Mouse (Mus musculus): ENCODE results near the gene Zfp622.

The Zfp622 gene

DNA sequence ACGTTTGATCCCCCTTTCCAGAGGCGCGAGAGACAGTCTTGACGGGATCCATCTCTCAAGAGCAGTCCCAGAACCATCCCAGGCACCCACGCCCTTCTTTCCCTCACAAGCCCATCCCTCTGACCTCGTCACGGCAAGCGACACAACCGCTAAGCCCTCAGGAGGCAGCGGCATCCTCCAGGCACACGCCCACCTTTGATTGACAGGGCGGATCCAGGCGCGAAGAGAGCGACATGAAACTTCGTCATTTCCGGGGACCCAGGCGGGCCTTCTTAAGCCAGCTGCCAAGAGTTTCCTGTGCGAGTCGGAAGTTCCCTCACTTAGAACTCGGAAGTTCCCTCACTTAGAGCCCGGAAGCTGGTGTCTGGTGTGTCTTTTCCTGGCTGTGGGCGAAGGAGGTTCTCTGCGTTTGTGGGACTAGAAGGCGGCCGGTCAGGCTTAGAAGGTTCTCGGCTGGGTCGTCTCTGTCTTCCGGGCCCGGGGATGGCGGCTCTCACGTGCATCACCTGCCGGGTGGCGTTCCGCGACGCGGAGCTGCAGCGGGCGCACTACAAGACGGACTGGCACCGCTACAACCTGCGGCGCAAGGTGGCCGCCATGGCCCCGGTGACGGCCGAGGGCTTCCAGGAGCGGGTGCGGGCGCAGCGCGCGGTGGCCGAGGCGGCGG, at the start of gene Zfp622:
TSS of gene Zfp622 (plus strand) at position 300 of the 667 bp plus-strand sequence.
- peak; percentile 92 to 94 for DNase-seq

DNA sequence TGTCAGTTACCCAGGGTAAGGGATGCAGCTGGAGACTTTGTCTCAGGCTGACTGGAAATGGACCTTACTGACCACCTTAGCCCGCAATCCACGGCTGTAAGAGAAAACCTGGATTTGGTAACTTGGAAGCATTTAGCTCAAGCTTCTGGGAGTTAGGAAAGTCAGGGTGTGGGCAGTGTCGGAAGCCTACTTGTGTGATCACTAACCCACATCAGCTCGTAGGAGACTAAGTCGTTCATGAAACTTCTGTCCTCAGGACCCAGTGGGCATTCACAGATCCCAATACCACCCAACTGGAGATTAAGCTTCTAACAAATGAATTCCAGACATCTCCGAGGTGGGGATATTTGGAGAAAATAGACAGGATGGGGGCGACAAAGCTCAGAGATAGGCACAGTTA, 49.8 kb upstream of the Zfp622 start:
- no peak for DNase-seq

DNA sequence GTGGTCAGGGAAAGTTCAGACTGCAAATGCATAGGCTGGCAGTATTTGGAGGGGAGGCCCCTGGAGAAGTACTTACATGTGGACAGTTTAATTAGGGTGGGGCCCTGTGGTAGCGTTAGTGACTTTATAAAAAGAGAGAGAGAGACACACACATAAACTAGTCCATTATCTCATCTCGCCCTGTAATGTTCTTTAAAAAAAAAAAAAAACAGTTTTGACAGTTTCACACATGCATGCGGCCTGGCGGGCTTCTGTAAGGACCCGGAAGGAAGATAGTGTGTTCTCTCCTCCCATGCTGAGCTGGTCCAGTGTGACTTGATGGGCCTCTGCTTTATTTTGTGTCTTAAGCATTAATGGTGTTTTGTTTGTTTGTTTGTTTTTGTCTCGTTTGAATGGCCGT, 45.7 kb upstream of the Zfp622 start:
- no peak for DNase-seq

DNA sequence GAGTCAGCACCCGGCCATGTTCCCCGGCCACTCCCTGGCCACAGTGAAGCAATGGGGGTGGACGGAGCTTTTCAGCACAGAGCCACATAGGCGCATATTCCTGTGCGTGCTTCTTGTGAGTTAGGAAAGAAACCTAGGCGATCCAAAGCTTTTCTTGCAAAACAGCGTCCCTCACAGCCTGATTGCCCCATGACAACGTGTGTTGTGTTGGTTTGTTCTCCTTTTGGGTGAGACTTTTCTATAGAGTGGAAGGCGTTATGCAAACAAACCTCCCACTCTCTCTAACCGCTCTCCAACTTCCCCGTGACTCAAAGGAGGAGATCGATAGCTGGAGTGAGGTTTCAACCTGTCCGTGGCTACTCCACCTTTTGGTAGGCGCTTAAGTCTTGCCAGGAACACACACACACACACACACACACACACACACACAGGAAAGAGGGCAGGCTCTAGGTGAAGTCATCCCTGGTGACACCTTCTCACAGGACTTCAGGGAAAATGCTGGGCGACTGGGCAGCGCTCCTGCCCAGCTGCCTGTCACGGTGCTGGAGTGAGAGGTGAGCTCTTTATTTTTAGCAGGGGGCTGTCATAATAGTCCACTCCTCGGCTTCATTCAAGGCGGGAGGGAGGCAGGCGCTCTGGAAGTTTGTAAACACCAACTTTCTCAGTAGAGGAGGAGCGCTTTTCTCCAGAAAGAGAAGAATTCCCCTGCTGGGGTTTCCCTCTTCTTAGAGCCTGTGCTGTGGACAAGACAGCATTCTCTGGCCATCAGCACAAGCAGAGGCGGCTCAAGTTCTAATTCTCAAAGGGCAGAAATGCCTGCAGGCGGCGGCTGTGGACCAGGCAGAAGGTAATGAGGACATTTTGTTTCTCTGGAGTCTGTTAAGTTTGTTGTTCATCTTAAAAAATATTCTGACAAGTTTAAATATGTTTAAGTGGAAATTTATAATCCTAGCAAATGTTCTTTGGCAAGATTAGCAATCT, 43.5 kb upstream of the Zfp622 start:
- DNase-seq: no peak

DNA sequence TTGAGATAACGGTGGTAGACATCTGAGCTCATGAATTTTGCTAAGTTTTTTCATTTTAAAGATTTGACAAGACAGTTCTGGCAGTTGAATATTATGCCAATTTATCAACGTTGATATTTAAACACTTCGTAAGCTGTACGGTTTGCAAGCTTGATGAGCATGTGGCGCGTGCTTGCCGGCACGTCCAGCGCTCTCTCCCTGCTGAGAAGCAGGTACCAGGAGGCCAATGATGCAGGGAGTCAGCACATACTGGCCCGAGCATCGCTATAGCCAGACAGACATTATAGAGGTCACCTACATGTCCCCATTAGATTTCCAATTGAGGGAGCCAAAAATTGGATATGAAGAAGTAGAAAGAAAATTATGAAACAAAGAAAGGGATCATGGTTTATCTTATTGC, 42.7 kb upstream of the Zfp622 start:
- no peak for DNase-seq

DNA sequence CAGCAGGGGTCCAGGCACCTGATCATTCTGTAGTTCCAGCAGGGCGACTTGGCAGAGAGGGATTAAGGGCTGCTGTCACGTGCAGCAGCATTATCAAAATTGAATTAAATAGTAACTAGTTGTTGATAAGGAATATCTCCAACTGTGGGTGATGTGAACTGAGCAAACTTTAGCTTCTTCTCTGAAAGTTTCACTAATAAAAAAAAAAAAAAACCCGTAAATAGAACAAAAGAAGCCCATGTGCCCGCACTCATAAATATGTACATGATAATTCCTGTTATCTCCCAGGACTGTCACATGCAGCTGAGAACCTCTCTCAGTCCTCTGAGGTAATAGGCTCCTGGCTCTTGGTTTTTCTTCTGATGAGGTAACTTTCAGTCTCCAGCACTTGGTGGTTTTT, 41.8 kb upstream of the Zfp622 start:
- DNase-seq: no peak

DNA sequence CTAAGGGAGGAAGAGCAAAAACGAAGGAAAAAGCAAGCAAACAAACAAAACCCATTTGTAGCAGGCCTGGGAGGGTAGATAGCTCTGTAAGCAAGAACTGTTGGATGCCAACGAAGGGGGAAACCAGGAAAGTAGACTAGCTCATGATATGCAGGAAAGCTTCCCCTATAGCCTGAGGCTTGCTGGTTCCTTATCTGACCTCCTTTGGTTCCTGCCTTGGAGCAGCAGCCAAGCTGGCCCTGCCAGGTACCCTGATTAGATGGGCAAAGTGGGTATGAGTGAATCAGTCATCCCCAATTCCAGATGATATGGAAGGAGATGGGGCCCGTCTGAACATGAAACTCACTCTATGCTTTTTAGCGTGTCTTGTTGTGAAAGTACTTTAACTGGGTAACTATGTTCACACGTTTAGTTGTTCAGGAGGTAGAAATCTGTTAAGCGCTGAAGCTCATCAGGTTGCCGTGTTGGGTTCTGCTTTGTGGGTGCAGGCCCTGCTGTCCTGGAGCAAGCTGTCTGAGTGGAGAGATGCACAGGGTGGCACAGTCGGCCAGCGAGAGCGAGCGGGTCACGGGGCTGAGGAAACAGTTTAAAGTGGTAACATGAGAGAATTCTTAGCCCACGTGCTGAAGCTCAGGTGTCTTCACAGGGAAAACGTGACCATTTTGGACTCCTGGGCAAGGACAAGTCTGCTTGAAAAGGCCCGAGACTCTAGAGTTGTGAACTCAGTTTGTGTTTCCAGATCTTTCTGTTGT, 40.6 kb upstream of the Zfp622 start:
- no peak for DNase-seq

DNA sequence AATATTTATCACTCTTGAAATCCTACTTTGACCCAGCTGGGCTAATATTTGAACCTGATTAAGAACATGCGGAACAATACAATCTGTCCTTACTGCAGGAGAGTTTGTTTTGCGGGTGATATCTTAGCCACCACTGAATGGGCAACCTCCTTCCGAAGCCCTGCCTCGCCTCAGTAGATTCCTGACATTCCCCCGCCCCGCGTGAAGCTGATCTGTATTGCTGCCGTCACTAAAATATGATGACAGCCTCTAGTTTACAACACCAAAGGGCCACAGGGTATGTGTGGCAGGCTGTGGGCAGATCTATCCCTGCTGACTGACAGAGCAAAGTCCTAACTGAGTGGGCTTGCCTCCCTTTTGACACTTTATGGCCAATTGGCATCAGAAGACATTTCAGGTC, 38.9 kb upstream of the Zfp622 start:
- no peak for DNase-seq

DNA sequence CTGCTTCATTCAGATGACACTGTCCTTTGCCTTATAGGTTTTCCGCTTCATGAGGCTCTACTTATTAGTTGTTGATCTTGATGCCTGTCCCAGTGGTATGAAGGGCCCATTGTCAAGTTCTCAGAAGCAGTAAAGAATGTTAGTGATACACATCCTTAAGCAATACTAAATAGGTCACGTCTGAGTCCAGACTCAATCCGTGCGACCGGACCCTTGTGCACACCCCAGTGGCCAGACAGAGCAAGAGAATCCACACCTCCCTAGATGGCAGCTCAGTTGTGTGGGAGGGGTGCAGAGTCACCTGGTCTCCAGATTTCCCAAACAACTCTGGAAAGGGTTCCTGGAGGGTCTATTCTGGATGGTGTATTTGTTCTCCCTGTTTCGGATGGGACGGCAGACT, 37.7 kb upstream of the Zfp622 start:
- DNase-seq: no peak

DNA sequence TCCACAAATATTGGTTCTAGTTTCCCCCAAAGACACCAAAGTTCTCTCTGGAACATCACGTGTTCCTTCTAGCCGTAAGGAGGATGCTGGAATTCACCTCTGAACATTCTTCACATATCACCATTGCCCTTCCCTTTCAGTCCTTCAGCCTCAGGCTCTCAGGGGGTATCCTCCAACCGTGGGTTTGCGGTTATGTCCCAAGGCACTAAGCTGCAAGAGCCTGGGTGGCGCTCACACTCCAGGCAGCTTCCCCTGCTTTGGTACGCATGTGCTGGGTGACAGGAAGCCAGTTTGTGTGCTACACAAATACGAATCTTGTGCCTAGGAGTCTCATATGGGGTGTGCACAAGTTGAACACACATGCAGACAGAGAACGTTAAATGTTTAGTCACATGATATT, 36.8 kb upstream of the Zfp622 start:
- DNase-seq: no peak

DNA sequence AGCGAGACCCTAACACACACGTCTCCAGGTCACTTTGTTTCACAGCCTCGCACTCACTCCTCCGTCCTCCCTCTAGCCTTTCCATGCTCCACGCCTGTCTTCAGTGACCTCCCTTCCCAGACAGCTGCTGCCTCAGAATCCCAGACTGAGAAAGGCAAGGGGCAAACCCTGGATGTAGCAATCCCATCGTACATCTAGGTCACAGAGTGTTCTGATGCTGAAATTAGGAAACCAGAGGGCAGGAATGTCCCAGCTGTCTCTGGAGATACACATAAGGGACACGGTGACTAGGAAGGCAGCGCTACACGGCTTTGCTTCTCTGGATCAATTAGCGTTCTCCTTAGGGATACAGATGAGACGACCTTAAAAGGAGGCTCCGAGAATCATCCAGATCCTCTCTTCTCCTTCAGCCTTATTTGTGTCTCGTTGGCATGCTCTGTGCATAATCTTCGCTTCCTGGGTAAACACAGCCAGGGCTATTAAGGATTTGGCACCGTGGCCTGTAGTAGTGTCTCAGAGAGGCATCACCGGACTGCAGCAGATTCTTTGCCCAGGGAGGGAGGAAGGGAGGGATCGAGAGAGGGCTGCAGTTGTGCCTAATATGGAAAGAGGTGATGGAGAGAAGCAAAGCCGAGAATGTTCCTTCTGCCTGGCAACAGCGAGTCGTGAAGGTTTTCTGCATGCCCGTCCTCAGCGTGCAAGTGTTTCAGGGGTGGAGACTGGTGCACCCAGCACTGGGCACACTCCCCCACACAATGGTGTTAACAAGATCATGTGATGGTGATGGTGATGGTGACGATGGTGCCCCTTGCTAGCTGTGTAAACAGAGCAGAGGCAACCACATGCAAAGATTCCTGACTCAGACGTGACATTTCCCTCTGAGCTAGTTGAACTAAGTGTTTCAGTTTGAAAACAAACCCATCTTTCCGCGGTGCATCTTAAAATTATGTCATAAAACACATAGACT, 35.6 kb upstream of the Zfp622 start:
- no peak for DNase-seq

DNA sequence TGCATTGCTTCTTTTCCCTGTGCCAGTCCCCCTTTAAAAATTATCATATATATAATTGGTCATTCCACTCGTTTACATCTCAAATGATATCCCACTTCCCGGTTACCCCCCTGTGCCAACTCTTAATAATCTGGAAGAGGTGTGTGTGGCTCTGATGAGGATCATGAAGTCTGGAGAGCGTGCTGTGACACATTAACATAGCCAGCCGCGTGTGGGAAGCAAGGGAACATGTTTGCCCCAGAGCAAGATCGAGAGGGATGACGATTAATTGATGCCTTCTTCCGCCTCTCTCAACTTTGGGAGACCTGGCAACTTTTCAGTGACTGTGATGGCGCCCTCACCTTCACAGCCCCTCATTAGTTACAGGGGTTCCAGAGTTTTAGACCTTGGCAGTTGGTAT, 34.5 kb upstream of the Zfp622 start:
- no peak for DNase-seq

DNA sequence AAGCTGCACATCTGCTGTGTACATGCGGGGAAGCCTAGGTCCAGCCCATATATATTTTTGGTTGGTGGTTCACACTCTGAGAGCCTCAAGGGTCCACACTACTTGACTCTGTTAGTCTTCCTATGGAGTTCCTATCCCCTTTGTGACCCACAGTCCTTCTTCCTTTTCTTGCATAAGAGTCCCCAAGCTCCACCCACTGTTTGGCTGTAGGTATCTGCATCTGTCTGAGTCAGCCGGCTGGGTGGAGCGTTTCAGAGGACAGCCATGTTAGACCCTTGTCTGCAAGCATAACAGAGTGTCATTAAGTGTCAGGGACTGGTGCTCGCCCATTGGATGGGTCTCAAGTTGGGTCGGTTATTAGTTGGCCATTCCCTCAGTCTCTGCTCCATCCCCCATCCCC, 33.6 kb upstream of the Zfp622 start:
- DNase-seq: no peak

DNA sequence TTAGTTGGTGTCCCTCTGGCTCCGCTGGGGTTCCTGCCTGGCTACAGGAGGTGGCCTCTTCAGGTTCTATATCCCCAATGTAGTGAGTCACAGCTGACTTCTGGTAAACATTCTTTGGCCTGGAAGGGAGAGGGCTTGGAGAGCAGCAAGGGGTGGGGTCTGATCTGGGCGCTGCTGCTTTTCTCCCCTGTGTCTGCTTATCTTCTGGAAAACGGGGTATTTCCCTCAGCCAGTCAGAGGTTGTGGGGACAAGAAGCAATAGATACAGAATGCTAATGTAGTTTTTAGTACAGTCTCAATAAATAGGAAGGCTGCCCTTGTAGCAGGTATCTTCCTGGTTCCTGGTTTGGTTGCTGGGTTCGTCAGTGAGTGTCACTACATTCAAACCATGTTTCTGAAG, 33.1 kb upstream of the Zfp622 start:
- DNase-seq: no peak

DNA sequence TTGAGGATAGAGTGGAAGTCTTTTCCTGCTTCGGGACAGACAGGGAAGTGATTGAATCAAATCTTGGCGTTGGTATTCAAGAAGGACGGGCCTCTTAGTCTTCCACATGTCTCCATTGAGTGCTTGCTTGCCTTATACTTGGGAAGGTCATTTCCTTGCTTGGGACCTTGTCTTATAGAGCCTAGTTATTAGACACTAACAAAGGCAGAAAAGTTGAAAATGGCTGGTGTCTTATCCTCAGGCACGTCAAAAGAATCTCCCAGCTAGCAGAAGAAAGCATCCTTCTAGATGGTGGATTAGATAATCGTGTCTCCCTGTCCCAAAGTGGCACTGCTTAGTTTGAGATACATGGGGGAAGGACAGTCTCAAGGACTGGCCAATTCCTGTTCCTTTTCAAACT, 28.2 kb upstream of the Zfp622 start:
- DNase-seq: no peak

DNA sequence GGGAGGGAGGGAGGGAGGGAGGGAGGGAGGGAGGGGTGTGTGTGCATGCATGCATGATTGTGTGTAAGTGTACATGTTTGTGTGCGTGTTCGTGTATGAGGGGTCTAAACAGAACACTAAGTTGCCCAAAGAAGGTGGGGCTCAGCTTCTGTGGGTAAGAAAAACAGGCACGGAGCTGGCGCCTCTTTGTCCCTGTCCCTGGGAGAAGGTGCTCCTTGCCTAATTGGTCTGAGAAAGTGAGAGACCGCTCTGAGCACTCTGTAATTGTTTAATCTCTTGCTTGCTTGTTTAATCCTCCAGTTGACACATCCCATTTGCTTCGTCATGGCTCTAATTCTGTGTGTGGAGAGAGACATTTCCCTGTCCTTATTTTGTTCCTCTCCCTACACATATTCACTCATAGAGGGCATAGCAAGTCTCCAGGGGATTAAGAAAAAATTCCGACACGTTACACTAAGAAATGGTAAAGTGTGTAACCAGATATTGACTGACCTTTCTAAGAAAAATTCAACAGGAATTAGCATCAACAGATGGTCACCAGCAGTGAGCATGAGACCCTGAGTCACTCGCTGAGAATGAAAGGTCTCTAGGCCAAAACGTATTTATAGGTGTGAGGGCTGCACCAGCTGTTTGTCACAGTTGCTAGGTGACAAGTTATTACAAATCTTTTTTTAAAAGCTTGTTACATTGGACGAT, 27.6 kb upstream of the Zfp622 start:
- DNase-seq: no peak

DNA sequence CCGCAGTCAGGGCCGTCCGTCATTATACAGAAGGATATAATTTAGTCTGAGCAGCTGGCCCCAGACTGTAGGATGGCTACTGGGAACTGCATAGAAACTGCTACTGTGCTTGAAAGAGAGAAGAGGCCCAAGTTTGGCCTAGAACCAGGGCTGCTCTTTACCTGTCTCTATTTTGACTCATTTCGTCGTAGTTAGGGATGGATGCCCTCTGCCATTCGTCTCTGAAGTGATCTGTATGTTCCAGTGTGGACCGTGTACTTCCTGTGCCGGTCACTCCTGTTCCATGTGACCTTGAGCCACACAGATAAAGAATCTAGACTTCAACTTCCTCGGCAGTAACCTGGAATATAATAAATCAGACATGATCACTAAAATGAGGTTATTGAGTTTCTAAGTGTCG, 26.5 kb upstream of the Zfp622 start:
- no peak for DNase-seq

DNA sequence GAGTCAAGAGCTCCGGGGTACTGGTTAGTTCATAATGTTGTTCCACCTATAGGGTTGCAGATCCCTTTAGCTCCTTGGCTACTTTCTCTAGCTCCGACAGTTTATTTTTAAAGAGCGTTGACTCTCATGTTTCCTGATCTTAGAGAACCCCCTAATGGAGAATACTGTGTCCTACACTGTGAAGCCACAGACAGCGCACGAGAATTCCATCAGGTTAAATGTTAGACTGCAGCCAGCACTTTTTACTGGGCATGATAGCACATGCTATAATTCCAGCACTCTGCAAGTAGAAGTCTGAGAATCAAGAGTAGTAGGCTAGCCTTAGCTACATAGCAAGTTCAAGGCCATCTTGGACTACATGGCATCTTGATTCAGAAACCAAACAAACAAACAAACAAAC, 24.8 kb upstream of the Zfp622 start:
- peak in 1 of 2 experiments; percentile 24 for DNase-seq

DNA sequence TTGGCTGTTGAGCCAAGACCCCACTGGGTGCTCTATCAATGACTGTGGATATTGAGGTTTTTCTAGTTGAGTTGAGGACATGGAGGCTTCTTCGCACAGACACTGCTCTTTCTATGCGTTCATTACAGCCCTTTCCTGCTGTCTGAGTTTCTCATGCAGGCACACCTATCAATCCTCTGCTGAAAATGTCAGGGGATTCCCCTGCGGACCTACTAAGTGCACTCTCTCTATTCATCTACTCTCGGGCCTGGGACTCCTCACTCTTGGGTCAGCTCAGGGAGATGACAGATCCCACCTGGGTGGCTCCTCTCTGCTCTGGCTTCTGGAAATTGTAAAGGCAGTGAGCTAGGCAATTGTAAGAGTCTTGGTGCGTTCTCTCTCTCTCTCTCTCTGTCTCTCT, 23.9 kb upstream of the Zfp622 start:
- no peak for DNase-seq

DNA sequence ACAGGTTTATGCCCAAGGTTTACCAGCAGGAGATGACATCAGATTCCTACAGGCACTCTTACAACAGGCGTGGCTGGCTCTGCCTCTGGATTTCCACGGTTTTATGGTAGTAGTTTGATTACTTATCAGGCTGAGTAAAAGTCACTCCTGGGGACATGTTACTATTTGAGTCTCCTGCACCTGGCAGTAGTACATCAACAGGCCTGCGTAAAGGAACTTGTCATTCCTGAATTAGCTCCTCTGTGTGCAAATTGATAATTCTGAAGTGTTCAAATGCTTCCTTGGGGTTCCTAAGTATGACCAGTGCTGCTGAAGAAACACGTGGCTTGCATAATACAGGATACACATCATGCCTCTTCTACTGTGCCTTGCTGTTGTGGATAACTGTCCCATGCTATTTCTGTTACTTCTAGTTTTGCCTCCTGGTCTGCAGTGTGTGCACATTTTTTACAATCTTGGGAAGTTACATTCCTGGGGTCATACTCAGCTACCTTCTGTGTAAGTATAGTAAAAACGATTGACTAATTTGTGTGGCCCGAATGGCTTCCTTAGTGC, 17.9 kb upstream of the Zfp622 start:
- DNase-seq: no peak

DNA sequence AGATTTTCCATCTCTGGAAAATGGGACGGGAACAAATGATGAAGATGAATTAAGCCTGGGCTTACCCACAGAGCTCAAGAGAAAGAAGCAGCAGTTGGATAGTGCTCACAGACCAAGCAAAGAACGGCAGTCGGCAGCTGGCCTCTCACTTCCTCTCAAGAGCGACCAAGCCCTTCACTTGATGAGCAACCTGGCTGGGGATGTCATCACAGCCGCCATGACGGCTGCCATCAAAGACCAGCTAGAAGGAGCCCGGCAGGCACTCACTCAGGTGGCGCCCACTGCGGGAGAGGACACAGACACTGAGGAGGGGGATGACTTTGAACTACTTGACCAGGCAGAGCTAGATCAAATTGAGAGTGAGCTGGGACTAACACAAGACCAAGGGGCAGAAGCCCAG, 12.6 kb upstream of the Zfp622 start:
- DNase-seq: no peak
